Mouse (Mus musculus): Measurements from ENCODE around the gene Stat5b. TPM values are rescaled to one million over a fixed set of nuclear protein-coding genes. Genes with fewer than 3 reads are reported as not detected.
A peak's percentile ranks its signal among the peaks of the same experiment; 100 is the strongest.

Gene Stat5b
- polyA plus RNA-seq, 1 experiment from 2014 or later: 31.4 TPM

GRCm38 (mm10) chr11:100863141-100863540 is 12.6 kb upstream of the Stat5b start:
- Histone ChIP-seq H3K9ac (ENCODE audit: low read length) (no peak overlapping the region), H3K36me3 (ENCODE audit: control insufficient read depth, insufficient read depth, low read length) (no peaks in the 10 kb centered on the region), H3K4me2 (ENCODE audit: low read length) (no peak overlapping the region), H3K4me3 (ENCODE audit: control insufficient read depth in 1 of 2, insufficient read depth in 1 of 2, low read depth in 1 of 2, low read length in 2 of 2) (no peak overlapping the region), H3K4me1 (ENCODE audit: control insufficient read depth in 2 of 2, insufficient read depth in 2 of 2, low read length in 2 of 2) (peaks cover 6 to 12% of the 10 kb centered on the region in 2 experiments), H3K9me3 (ENCODE audit: control insufficient read depth, low read length) (no peaks in the 10 kb centered on the region), H3K27me3 (ENCODE audit: control insufficient read depth, insufficient read depth, low read length) (peaks cover 8% of the 10 kb centered on the region; the same call in 1 of the 2 replicates), H3K27ac (replicated peaks in 1 of 2; ENCODE audit: control insufficient read depth in 1 of 2, insufficient read depth in 1 of 2, low read depth in 2 of 2, low read length in 2 of 2) (no peak overlapping the region)
- ATAC-seq (ENCODE audit: insufficient number of reproducible peaks, insufficient read depth, low FRiP score, low read depth): no peak
- WGBS: 87% methylated on average over 10 of the region's 10 CpGs

GRCm38 (mm10) chr11:100861836-100862235 is 11.3 kb upstream of the Stat5b start:
- H3K4me2 ChIP-seq (ENCODE audit: low read length): no peak overlapping the region
- H3K9me3 ChIP-seq (ENCODE audit: control insufficient read depth, low read length): no peaks in the 10 kb centered on the region
- peaks cover 6 to 12% of the 10 kb centered on the region in 2 experiments for H3K4me1 ChIP-seq (ENCODE audit: control insufficient read depth in 2 of 2, insufficient read depth in 2 of 2, low read length in 2 of 2)
- H3K9ac ChIP-seq (ENCODE audit: low read length): no peak overlapping the region
- no peak overlapping the region for H3K4me3 ChIP-seq (ENCODE audit: control insufficient read depth in 1 of 2, insufficient read depth in 1 of 2, low read depth in 1 of 2, low read length in 2 of 2)
- H3K27ac ChIP-seq (replicated peaks in 1 of 2; ENCODE audit: control insufficient read depth in 1 of 2, insufficient read depth in 1 of 2, low read depth in 2 of 2, low read length in 2 of 2): no peak overlapping the region
- H3K27me3 ChIP-seq (ENCODE audit: control insufficient read depth, insufficient read depth, low read length): peaks cover 8% of the 10 kb centered on the region; the same call in 1 of the 2 replicates
- ATAC-seq (ENCODE audit: insufficient number of reproducible peaks, insufficient read depth, low FRiP score, low read depth): no peak
- WGBS: 50% methylated on average over 3 of the region's 3 CpGs
- H3K36me3 ChIP-seq (ENCODE audit: control insufficient read depth, insufficient read depth, low read length): no peaks in the 10 kb centered on the region

GRCm38 (mm10) chr11:100861335-100861734 is 10.8 kb upstream of the Stat5b start:
- no peak overlapping the region for H3K27ac ChIP-seq (replicated peaks in 1 of 2; ENCODE audit: control insufficient read depth in 1 of 2, insufficient read depth in 1 of 2, low read depth in 2 of 2, low read length in 2 of 2)
- H3K9me3 ChIP-seq (ENCODE audit: control insufficient read depth, low read length): no peaks in the 10 kb centered on the region
- H3K4me3 ChIP-seq (ENCODE audit: control insufficient read depth in 1 of 2, insufficient read depth in 1 of 2, low read depth in 1 of 2, low read length in 2 of 2): peak overlapping the region in 1 of 2 experiments; percentile 61; a peak in 1 of 4 replicates
- 0 out of 2 replicates have a peak overlapping the region, but pooled peaks have one; percentile 87 for H3K4me2 ChIP-seq (ENCODE audit: low read length)
- WGBS: 75% methylated on average over 7 of the region's 7 CpGs
- H3K27me3 ChIP-seq (ENCODE audit: control insufficient read depth, insufficient read depth, low read length): peaks cover 8% of the 10 kb centered on the region; the same call in 1 of the 2 replicates
- no peak for ATAC-seq (ENCODE audit: insufficient number of reproducible peaks, insufficient read depth, low FRiP score, low read depth)
- no peak overlapping the region for H3K9ac ChIP-seq (ENCODE audit: low read length)
- H3K4me1 ChIP-seq (ENCODE audit: control insufficient read depth in 2 of 2, insufficient read depth in 2 of 2, low read length in 2 of 2): peaks cover 6 to 12% of the 10 kb centered on the region in 2 experiments
- no peaks in the 10 kb centered on the region for H3K36me3 ChIP-seq (ENCODE audit: control insufficient read depth, insufficient read depth, low read length)

- Histone ChIP-seq H3K36me3 (ENCODE audit: control insufficient read depth, insufficient read depth, low read length) (no peaks in the 10 kb centered on the region), H3K4me1 (ENCODE audit: control insufficient read depth in 2 of 2, insufficient read depth in 2 of 2, low read length in 2 of 2) (peaks cover 6 to 12% of the 10 kb centered on the region in 2 experiments), H3K9me3 (ENCODE audit: control insufficient read depth, low read length) (no peaks in the 10 kb centered on the region), H3K9ac (ENCODE audit: low read length) (peak overlapping the region; percentile 78), H3K4me3 (ENCODE audit: control insufficient read depth in 1 of 2, insufficient read depth in 1 of 2, low read depth in 1 of 2, low read length in 2 of 2) (peak overlapping the region; percentile 61 to 66), H3K4me2 (ENCODE audit: low read length) (peak overlapping the region; percentile 87), H3K27ac (replicated peaks in 1 of 2; ENCODE audit: control insufficient read depth in 1 of 2, insufficient read depth in 1 of 2, low read depth in 2 of 2, low read length in 2 of 2) (peak overlapping the region; percentile 39 to 64; a peak in 3 of 4 replicates), H3K27me3 (ENCODE audit: control insufficient read depth, insufficient read depth, low read length) (peaks cover 8% of the 10 kb centered on the region; the same call in 1 of the 2 replicates)
- ATAC-seq (ENCODE audit: insufficient number of reproducible peaks, insufficient read depth, low FRiP score, low read depth): peak; percentile 85
- WGBS: under 1% methylated on average over 53 of the region's 55 CpGs
Observed at GRCm38 (mm10) chr11:100860198-100861048, 9.9 kb upstream of the Stat5b start.

- no peaks in the 10 kb centered on the region for H3K9me3 ChIP-seq (ENCODE audit: control insufficient read depth, low read length)
- no peak overlapping the region for H3K27ac ChIP-seq (replicated peaks in 1 of 2; ENCODE audit: control insufficient read depth in 1 of 2, insufficient read depth in 1 of 2, low read depth in 2 of 2, low read length in 2 of 2)
- peaks cover 8% of the 10 kb centered on the region; the same call in 1 of the 2 replicates for H3K27me3 ChIP-seq (ENCODE audit: control insufficient read depth, insufficient read depth, low read length)
- no peak for ATAC-seq (ENCODE audit: insufficient number of reproducible peaks, insufficient read depth, low FRiP score, low read depth)
- WGBS: 50% methylated on average over 6 of the region's 6 CpGs
- peak overlapping the region; percentile 87 for H3K4me2 ChIP-seq (ENCODE audit: low read length)
- peak overlapping the region; percentile 78; the same call in 1 of the 2 replicates for H3K9ac ChIP-seq (ENCODE audit: low read length)
- H3K36me3 ChIP-seq (ENCODE audit: control insufficient read depth, insufficient read depth, low read length): no peaks in the 10 kb centered on the region
- H3K4me3 ChIP-seq (ENCODE audit: control insufficient read depth in 1 of 2, insufficient read depth in 1 of 2, low read depth in 1 of 2, low read length in 2 of 2): peak overlapping the region in 1 of 2 experiments; percentile 61; a peak in 2 of 4 replicates
- peaks cover 6 to 12% of the 10 kb centered on the region in 2 experiments for H3K4me1 ChIP-seq (ENCODE audit: control insufficient read depth in 2 of 2, insufficient read depth in 2 of 2, low read length in 2 of 2)
Observed at GRCm38 (mm10) chr11:100859579-100860075, 9.1 kb upstream of the Stat5b start.

- 60% methylated on average over 9 of the region's 9 CpGs for WGBS
- no peak for ATAC-seq (ENCODE audit: insufficient number of reproducible peaks, insufficient read depth, low FRiP score, low read depth)
Observed at GRCm38 (mm10) chr11:100858935-100859578, 8.5 kb upstream of the Stat5b start, which contains the start of gene Stat5a. Stat5a (plus strand) TSS chr11:100859351.

GRCm38 (mm10) chr11:100857960-100858359 is 7.4 kb upstream of the Stat5b start:
- WGBS: 67% methylated on average over 6 of the region's 6 CpGs
- Histone ChIP-seq H3K4me3 (ENCODE audit: control insufficient read depth in 1 of 2, insufficient read depth in 1 of 2, low read depth in 1 of 2, low read length in 2 of 2) (no peak overlapping the region), H3K9ac (ENCODE audit: low read length) (no peak overlapping the region), H3K27ac (replicated peaks in 1 of 2; ENCODE audit: control insufficient read depth in 1 of 2, insufficient read depth in 1 of 2, low read depth in 2 of 2, low read length in 2 of 2) (no peak overlapping the region), H3K4me1 (ENCODE audit: control insufficient read depth in 2 of 2, insufficient read depth in 2 of 2, low read length in 2 of 2) (peaks cover 8 to 12% of the 10 kb centered on the region in 2 experiments), H3K36me3 (ENCODE audit: control insufficient read depth, insufficient read depth, low read length) (no peaks in the 10 kb centered on the region), H3K9me3 (ENCODE audit: control insufficient read depth, low read length) (no peaks in the 10 kb centered on the region), H3K27me3 (ENCODE audit: control insufficient read depth, insufficient read depth, low read length) (peaks cover 8% of the 10 kb centered on the region; the same call in 1 of the 2 replicates), H3K4me2 (ENCODE audit: low read length) (no peak overlapping the region)
- ATAC-seq (ENCODE audit: insufficient number of reproducible peaks, insufficient read depth, low FRiP score, low read depth): no peak

More at GRCm38 (mm10) chr11:100858935-100859578, 8.5 kb upstream of the Stat5b start, which contains the start of gene Stat5a:
- Histone ChIP-seq H3K4me2 (ENCODE audit: low read length) (peak within 1 kb of the TSS; percentile 87), H3K27me3 (ENCODE audit: control insufficient read depth, insufficient read depth, low read length) (peaks cover 8% of the 10 kb centered on the region; the same call in 1 of the 2 replicates), H3K4me1 (ENCODE audit: control insufficient read depth in 2 of 2, insufficient read depth in 2 of 2, low read length in 2 of 2) (peaks cover 8 to 12% of the 10 kb centered on the region in 2 experiments), H3K27ac (replicated peaks in 1 of 2; ENCODE audit: control insufficient read depth in 1 of 2, insufficient read depth in 1 of 2, low read depth in 2 of 2, low read length in 2 of 2) (peak within 1 kb of the TSS; percentile 39 to 64; a peak in 3 of 4 replicates), H3K9ac (ENCODE audit: low read length) (peak within 1 kb of the TSS; percentile 78), H3K36me3 (ENCODE audit: control insufficient read depth, insufficient read depth, low read length) (no peaks in the 10 kb centered on the region), H3K9me3 (ENCODE audit: control insufficient read depth, low read length) (no peaks in the 10 kb centered on the region), H3K4me3 (ENCODE audit: control insufficient read depth in 1 of 2, insufficient read depth in 1 of 2, low read depth in 1 of 2, low read length in 2 of 2) (peak within 1 kb of the TSS; percentile 61 to 66)

Measured in heart, embryonic 14.5 days (tissue).